Mouse (Mus musculus) forebrain, postnatal 0 days (tissue): Measurements from ENCODE around the gene Hopx. TPM values are rescaled to one million over a fixed set of nuclear protein-coding genes. Genes with fewer than 3 reads are reported as not detected.

Source experiments
- ATAC-seq: fragments of 200-750 bp; cut with Nextera tagmentation; 2 replicates; pipeline ENCODE4 v1.8.0; 2017; ENCODE audit warnings: mild to moderate bottlenecking, moderate library complexity
- DNase-seq: peaks from one replicate; pipeline ENCODE4 v3.0.0-alpha.2; 2015
- H3K27ac ChIP-seq: fragments of 300-500 bp; sonication (generic); 2 replicates; pipeline ENCODE4 v1.5.1; 2014; ENCODE audit warnings: low read depth, mild to moderate bottlenecking, antibody characterized with exemption, low read length, moderate library complexity, mixed read lengths
- H3K27me3 ChIP-seq: fragments of 300-500 bp; sonication (generic); 2 replicates; pipeline ENCODE4 v1.6.1; 2014; ENCODE audit warnings: mild to moderate bottlenecking, low read length, mixed read lengths; ENCODE audit not compliant: insufficient read depth
- H3K36me3 ChIP-seq: fragments of 300-500 bp; sonication (generic); 2 replicates; pipeline ENCODE4 v1.6.1; 2014; ENCODE audit warnings: mild to moderate bottlenecking, moderate library complexity; ENCODE audit not compliant: insufficient read depth
- H3K4me1 ChIP-seq: fragments of 300-500 bp; sonication (generic); 2 replicates; pipeline ENCODE4 v1.6.1; 2014; ENCODE audit warnings: antibody characterized with exemption; ENCODE audit not compliant: insufficient read depth
- H3K4me2 ChIP-seq: fragments of 300-500 bp; sonication (generic); 2 replicates; pipeline ENCODE4 v1.6.1; 2014; ENCODE audit warnings: low read depth, mild to moderate bottlenecking, moderate library complexity
- H3K4me3 ChIP-seq: fragments of 300-500 bp; sonication (generic); 2 replicates; pipeline ENCODE4 v1.5.1; 2014; ENCODE audit warnings: low read depth, low read length, mixed read lengths
- H3K9ac ChIP-seq: fragments of 300-500 bp; sonication (generic); 2 replicates; pipeline ENCODE4 v1.6.1; 2014; ENCODE audit warnings: mild to moderate bottlenecking
- H3K9me3 ChIP-seq: fragments of 300-500 bp; sonication (generic); 2 replicates; pipeline ENCODE4 v1.6.1; 2016; ENCODE audit warnings: low read length
- CTCF ChIP-seq: sonication (generic); IDR thresholded peaks from 2 replicates; pipeline ENCODE4 v1.5.1; 2016; ENCODE audit warnings: antibody characterized with exemption, control low read depth, low read depth
- WGBS: fragments of 180-500 bp; shearing (Covaris S2); extraction: QIAGEN DNeasy Blood & Tissue Kit; methylation state at CpG from one replicate; pipeline ENCODE4 v1.1.7; 2014; 5-methylcytosine and 5-hydroxymethylcytosine counted together
- polyA plus RNA-seq: library from polyadenylated mRNA; unstranded; fragments of >200 nt; fragmentation: Nextera tagmentation; extraction: Ambion mirVana; gene quantifications from 2 replicates; pipeline ENCODE4 v1.2.1, GENCODE M21; 2015
- total RNA-seq: library from RNA; depleted of rRNA; stranded (reverse); fragments of >200 nt; gene quantifications from 2 replicates; pipeline ENCODE4 v1.2.3, GENCODE M21; 2014

The Hopx gene
- total and polyA plus RNA-seq, 2 experiments from 2014 or later, result 2.7 to 28.1 TPM

DNA sequence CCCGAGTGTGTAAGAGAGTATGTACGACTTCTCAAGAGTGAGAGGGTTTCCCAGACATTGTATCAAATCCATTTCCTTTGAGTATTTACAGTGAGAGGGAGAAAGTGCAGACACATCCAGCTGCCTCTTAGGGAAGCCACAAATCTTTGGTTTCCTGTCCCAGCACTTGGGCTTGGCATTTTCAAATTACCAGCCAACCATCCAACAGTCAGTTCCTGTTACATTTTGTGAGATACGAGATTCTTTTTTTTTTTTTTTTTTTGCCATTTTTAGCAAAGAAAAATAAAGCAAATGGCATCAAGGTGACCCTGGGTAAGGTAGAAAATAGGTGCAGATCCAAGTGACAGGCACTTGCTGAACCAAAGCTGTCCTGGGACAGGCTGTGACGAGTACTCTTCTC lies 9.2 kb upstream of the Hopx start:
- no peak overlapping the region for H3K27ac ChIP-seq

DNA sequence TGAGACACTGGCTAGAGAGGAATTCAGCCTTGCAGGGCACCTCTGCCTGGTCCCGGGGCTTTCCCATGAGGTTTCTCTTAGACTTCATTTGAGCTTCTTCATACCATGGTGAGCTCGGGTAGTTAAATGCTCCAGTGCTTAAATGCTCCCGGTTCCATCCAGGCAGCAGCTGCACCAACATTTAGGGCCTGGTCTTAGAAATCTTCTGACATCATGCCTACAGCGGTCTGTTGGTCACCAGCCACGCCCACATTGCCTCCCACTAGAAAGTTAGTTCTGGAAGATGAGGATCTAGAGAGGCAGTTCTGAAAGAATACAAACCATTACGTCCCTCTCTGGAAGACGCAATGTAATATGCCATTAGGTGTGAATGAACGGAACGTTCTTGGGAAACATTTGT lies 8.7 kb upstream of the Hopx start:
- no peaks in the 10 kb centered on the region for H3K4me1 ChIP-seq
- H3K4me2 ChIP-seq, result no peak overlapping the region
- H3K4me3 ChIP-seq, result no peak overlapping the region
- no peak overlapping the region for H3K27ac ChIP-seq
- TF ChIP-seq CTCF, result no peak
- H3K9me3 ChIP-seq, result no peaks in the 10 kb centered on the region
- no peaks in the 10 kb centered on the region for H3K27me3 ChIP-seq
- H3K9ac ChIP-seq, result no peak overlapping the region
- no peak for DNase-seq
- no peak for ATAC-seq
- no peaks in the 10 kb centered on the region for H3K36me3 ChIP-seq
- 45% methylated on average over 9 of the region's 9 CpGs for WGBS

More for the DNA sequence above, 9.2 kb upstream of the Hopx start:
- no peaks in the 10 kb centered on the region for H3K27me3 ChIP-seq
- no peaks in the 10 kb centered on the region for H3K4me1 ChIP-seq
- no peak overlapping the region for H3K9ac ChIP-seq
- H3K4me2 ChIP-seq, result no peak overlapping the region
- no peaks in the 10 kb centered on the region for H3K9me3 ChIP-seq
- TF ChIP-seq CTCF, result no peak
- no peaks in the 10 kb centered on the region for H3K36me3 ChIP-seq
- WGBS, result 61% methylated on average over 4 of the region's 4 CpGs
- ATAC-seq (no peak), DNase-seq (no peak)
- H3K4me3 ChIP-seq, result no peak overlapping the region

DNA sequence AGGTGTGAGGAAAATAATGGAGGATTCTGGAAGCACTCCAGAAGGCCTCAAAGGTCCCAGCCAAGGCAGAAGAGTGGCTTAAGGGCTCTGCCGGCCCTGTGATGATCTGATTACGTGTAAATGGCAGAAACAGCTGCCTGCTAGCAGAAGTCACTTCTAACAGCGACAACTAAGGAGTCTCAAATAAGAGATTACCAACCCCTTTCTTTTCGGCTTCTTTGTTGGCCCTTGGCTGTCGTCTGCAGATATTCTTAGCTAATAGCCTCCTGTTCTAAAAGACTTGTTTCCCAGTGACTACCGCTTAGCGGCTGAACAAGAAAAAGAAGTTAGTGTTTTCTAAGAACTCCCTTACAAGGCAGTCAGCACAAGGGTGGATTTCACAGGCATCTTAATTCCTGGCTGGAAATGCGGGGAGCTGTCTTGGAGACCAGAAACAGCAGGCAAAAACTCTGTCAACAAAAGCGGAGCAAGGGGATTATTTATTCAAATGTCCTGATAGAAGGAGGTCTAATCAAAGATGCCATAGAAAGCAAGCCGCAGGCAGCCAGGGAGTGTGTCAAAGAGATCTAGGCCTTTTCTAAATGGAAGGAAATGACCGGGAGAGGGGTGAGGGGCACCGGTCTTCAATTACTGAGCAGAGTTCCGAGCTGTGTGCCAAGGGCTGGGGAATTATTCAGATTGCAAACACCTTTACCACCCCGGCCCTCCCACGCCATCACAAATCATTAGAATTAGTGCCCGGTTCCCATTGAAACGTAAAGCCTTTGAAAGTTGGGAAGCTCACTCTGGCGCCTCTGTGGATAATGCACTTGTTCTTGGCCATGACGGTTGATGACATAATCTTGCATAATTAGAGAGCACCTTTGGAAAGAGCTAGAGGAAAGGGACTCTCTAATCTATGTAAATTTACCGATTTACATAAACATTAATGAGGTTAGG lies 7.6 kb upstream of the Hopx start:
- Histone ChIP-seq H3K4me2 (no peak overlapping the region), H3K36me3 (no peaks in the 10 kb centered on the region), H3K9ac (no peak overlapping the region), H3K4me3 (no peak overlapping the region), H3K4me1 (no peaks in the 10 kb centered on the region), H3K9me3 (no peaks in the 10 kb centered on the region), H3K27ac (no peak overlapping the region), H3K27me3 (no peaks in the 10 kb centered on the region)
- ATAC-seq (peak; percentile 87), DNase-seq (peak; percentile 64)
- no peak for TF ChIP-seq CTCF
- 4% methylated on average over 20 of the region's 20 CpGs for WGBS

DNA sequence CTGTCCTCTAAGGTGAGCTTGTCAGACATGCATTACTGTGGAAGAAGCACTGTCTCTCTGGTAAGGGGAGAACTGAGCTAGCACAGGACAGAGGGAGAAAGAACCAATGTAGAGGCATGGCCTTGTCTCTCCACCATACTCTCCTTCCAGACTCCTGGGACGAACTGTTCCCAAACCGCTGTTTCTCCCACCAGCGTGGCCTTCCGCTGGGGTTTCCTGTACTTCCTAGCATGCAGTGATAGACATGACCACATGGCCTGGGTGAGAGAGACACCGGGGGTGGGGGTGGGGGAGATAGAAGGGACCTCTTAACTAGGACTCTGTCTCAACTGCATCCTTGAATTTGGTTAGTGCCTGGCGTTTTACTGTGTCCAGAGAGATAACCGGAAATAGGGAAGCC lies 5.8 kb upstream of the Hopx start:
- no peak overlapping the region for H3K27ac ChIP-seq
- H3K4me2 ChIP-seq, result no peak overlapping the region
- ATAC-seq (no peak), DNase-seq (no peak)
- H3K9me3 ChIP-seq, result no peaks in the 10 kb centered on the region
- no peaks in the 10 kb centered on the region for H3K36me3 ChIP-seq
- no peaks in the 10 kb centered on the region for H3K4me1 ChIP-seq
- H3K4me3 ChIP-seq, result no peak overlapping the region
- no peak for TF ChIP-seq CTCF
- 92% methylated on average over 7 of the region's 7 CpGs for WGBS
- no peak overlapping the region for H3K9ac ChIP-seq
- no peaks in the 10 kb centered on the region for H3K27me3 ChIP-seq

DNA sequence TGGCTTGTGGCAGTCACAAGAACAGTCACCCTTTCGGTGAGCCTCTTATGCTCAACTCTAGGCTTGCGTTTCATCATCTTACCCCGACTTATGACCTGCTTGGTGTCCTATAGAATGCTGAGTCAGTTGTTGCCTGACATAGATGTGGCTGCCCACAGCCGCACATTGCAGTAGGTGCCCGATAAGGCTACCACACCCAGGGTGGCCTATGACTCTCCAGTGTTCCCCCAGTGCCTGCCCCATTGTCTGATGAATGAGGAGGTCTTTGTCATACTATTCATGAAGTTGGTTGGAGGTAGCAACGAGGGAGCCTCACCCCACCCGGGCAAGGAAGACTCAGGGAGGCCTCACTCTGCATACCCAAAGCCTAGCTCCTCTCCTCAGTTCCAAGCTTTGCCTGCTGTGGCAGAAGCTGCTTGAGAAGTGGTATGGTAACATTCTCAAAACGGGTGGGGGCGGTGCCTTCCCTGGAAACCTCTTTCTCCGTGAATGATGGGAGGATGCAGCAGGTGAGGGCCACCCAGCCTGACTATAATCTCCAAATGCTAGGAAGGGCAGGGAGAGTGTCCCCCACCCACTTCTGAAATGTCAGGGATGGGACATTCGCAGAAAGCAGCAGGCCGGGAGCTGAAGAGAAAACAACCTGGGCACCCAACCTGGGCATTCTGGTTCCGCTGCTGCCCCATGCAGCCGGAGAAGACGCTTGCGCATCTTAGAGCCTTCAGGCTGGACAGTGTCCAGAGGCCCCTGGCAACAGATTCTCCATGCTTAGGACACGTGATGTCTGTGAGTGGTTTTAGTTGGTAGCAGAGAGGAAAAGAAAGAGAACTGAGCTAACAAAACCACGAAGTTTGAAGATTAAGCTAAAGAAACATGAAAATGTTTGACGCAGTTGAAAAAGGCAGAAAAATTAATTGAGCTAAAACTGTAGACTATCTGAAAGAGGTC lies 4.8 kb upstream of the Hopx start:
- TF ChIP-seq CTCF, result no peak
- Histone ChIP-seq H3K27ac (no peak overlapping the region), H3K4me3 (no peak overlapping the region), H3K36me3 (no peaks in the 10 kb centered on the region), H3K4me1 (peaks cover 5% of the 10 kb centered on the region; the same call in 1 of the 2 replicates), H3K9me3 (no peaks in the 10 kb centered on the region), H3K9ac (no peak overlapping the region), H3K27me3 (no peaks in the 10 kb centered on the region), H3K4me2 (no peak overlapping the region)
- whole genome bisulfite sequencing, result 85% methylated on average over 19 of the region's 19 CpGs
- no peak for ATAC-seq
- no peak for DNase-seq

DNA sequence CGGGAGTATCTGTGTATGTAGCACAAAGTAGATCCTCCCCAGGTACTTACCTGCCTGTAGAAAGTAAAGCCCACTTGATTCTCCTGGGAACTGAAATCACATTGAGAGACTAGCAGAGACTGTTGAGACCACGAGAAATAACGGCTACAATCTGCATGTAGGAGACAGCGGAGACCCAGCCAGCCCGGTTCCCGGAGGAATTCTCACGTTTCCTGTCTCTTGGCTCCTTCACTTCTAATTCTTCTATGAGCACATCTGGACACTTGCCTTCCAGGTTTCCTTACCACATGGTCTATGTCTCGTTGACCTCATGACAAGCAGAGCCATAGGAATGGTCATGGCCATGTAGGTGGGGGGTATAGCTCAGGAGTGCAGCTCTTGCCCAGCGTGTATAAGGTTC lies 811 bp upstream of the Hopx start:
- no peak for ATAC-seq
- TF ChIP-seq CTCF, result no peak
- no peak overlapping the region for H3K9ac ChIP-seq
- peaks cover 7% of the 10 kb centered on the region; the same call in 1 of the 2 replicates for H3K4me1 ChIP-seq
- H3K36me3 ChIP-seq, result no peaks in the 10 kb centered on the region
- no peak overlapping the region for H3K27ac ChIP-seq
- H3K9me3 ChIP-seq, result no peaks in the 10 kb centered on the region
- H3K27me3 ChIP-seq, result no peaks in the 10 kb centered on the region
- 77% methylated on average over 9 of the region's 9 CpGs for WGBS
- H3K4me2 ChIP-seq, result no peak overlapping the region
- H3K4me3 ChIP-seq, result no peak overlapping the region
- DNase-seq, result no peak

DNA sequence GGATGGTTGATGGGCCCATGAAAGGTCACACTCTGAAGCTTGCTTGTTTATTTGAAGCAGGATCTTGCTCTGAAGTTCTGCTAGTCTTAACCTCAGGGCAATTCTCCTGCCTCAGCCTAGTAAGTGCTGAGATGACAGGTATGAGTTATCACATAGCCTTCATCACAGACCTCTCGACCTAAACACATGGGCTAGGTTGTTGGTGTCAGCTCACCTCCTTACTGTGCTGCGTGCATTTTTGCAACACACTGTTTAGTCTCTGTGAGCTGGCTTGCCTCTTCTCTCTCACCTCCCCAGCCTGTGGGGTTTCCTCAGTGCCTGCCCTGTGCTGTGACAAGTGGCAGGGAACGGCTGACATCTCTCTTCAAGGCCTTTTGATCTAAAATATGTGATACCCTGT lies 1.1 kb downstream of the Hopx start:
- Histone ChIP-seq H3K27me3 (no peaks in the 10 kb centered on the region), H3K27ac (no peak overlapping the region), H3K4me1 (peaks cover 7% of the 10 kb centered on the region; the same call in 1 of the 2 replicates), H3K4me3 (no peak overlapping the region), H3K4me2 (no peak overlapping the region), H3K9me3 (no peaks in the 10 kb centered on the region), H3K9ac (no peak overlapping the region), H3K36me3 (no peaks in the 10 kb centered on the region)
- ATAC-seq (no peak), DNase-seq (no peak)
- 83% methylated on average over 3 of the region's 3 CpGs for WGBS
- no peak for TF ChIP-seq CTCF
